Comparison of ENCODE assay signal across 7 mouse cellular contexts in genomic region chr6:148135769-148136382, GRCm38 (mm10).
A peak's percentile ranks its signal among the peaks of the same experiment; 100 is the strongest.
DNase-seq lines count a peak whose midpoint lies in the region; ATAC-seq lines count a peak whose summit lies in the region.

No protein-coding gene starts in this region.

- no peak overlapping the region for H3K4me3 ChIP-seq in midbrain, embryonic 14.5 days (replicated peaks; ENCODE audit: low read depth, low read length)

- intact Hi-C loops in left cerebral cortex, postnatal 4 days (cut with DNase I): loop anchor here (10.0 kb wide), 1 partner anchor 181 kb away; no protein-coding TSS in a partner anchor

- no peak overlapping the region for H3K4me2 ChIP-seq in midbrain, embryonic 14.5 days (ENCODE audit: low read length)

- peak; percentile 100 for ATAC-seq in common myeloid progenitor, adult 5-6 weeks (replicated peaks; ENCODE audit: low read depth, poor library complexity, severe bottlenecking)
- ATAC-seq in midbrain, embryonic 14.5 days (ENCODE audit: low FRiP score, low TSS enrichment): peak; percentile 86

- H3K4me1 ChIP-seq in midbrain, embryonic 14.5 days (ENCODE audit: control insufficient read depth, insufficient read depth, low read length): peaks cover 10% of the 10 kb centered on the region; the same call in 1 of the 2 replicates

- DNase-seq in adrenal gland, adult 18-20 months (ENCODE audit: low spot score in 2 of 2): peak; percentile 63 to 64
- peak; percentile 26 for DNase-seq in gastrocnemius, postnatal 25 days
- DNase-seq in kidney, adult 18-20 months: peak; percentile 82
- DNase-seq in left cerebral cortex, postnatal 4 days: peak; percentile 86
- DNase-seq in midbrain, embryonic 14.5 days: peak; percentile 91
- DNase-seq in spleen, adult 12 weeks (ENCODE audit: low spot score): peak; percentile 20

- H3K27ac ChIP-seq in midbrain, embryonic 14.5 days (replicated peaks; ENCODE audit: low read depth, low read length): no peak overlapping the region

- 29% methylated on average over 9 of the region's 9 CpGs for WGBS in midbrain, embryonic 14.5 days

- H3K9ac ChIP-seq in midbrain, embryonic 14.5 days (replicated peaks; ENCODE audit: low read length): no peak overlapping the region

- H3K36me3 ChIP-seq in midbrain, embryonic 14.5 days (ENCODE audit: control insufficient read depth, insufficient read depth, low read length): no peaks in the 10 kb centered on the region

- H3K9me3 ChIP-seq in midbrain, embryonic 14.5 days (ENCODE audit: control insufficient read depth, low read length): no peaks in the 10 kb centered on the region

- H3K27me3 ChIP-seq in midbrain, embryonic 14.5 days (ENCODE audit: control insufficient read depth, insufficient read depth, low read length): no peaks in the 10 kb centered on the region

Comparison
In these comparisons a context has a peak if more than half of its experiments do, and no peak if none do; other contexts are left out.
1. DNase-seq: peak in every context shown above with its lines; median percentile 91 in midbrain, embryonic 14.5 days; 86 in left cerebral cortex, postnatal 4 days; 82 in kidney, adult 18-20 months; 64 in adrenal gland, adult 18-20 months; 26 in gastrocnemius, postnatal 25 days; 20 in spleen, adult 12 weeks.